ENCODE assay signal across 19 mouse cellular contexts in the genomic region with DNA sequence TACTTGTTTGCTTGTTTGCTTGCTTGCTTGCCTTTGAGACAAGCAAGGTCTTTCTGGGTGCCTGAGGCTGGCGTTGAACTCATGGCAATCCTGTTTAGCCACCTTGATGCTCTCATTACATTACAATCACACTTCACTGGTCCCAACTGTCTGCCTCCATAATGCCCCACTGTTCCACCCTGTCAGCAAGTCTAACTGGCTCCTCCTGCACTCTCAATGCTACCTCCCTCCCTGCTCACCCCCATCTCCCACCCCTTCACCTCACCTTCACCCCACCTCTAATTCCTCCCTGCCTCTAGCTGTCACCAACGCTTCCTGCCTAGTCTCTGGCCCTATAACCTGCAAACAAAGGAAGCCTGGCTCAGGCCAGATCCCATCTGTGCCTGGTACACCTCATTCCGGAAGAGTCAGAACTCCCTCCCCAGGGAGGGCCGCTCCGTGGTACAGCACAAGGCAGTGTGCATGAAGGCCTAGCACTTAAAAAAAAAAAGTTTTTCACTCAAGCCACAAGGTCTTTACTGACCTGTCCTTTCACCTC. TPM values are rescaled to one million over a fixed set of nuclear protein-coding genes. Genes with fewer than 3 reads are reported as not detected.
A peak's percentile ranks its signal among the peaks of the same experiment; 100 is the strongest.
DNase-seq lines count a peak whose midpoint lies in the region; ATAC-seq lines count a peak whose summit lies in the region.
"Had no signal": no experiment of that assay in that cellular context is flagged by ENCODE, and none has a peak within 500 bp of the region (broad histone marks: within the 10 kb centered on the region; RNA-seq: fewer than 3 reads in every experiment).

No protein-coding gene starts in this region.

- no peak overlapping the region for H3K4me3 ChIP-seq in hindbrain, embryonic 10.5 days
- H3K4me3 ChIP-seq in hindbrain, embryonic 16.5 days (ENCODE audit: low read length) = no peak overlapping the region
- H3K4me3 ChIP-seq in embryonic facial prominence, embryonic 13.5 days = no peak overlapping the region
- H3K4me3 ChIP-seq in neural tube, embryonic 15.5 days (replicated peaks) = no peak overlapping the region
- H3K4me3 ChIP-seq: heart, embryonic 12.5 days; intestine, embryonic 15.5 days had no signal

- 80% methylated on average over 5 of the region's 5 CpGs for WGBS in hindbrain, embryonic 10.5 days
- 78% methylated on average over 5 of the region's 5 CpGs for WGBS in hindbrain, embryonic 16.5 days
- WGBS in embryonic facial prominence, embryonic 13.5 days = 65% methylated on average over 5 of the region's 5 CpGs
- WGBS in neural tube, embryonic 15.5 days = 72% methylated on average over 5 of the region's 5 CpGs

- no peaks in the 10 kb centered on the region for H3K9me3 ChIP-seq in hindbrain, embryonic 10.5 days
- no peaks in the 10 kb centered on the region for H3K9me3 ChIP-seq in hindbrain, embryonic 16.5 days (ENCODE audit: control insufficient read depth, low read length)
- H3K9me3 ChIP-seq in embryonic facial prominence, embryonic 13.5 days = no peaks in the 10 kb centered on the region
- H3K9me3 ChIP-seq in neural tube, embryonic 15.5 days (replicated peaks) = no peaks in the 10 kb centered on the region
- H3K9me3 ChIP-seq: heart, embryonic 12.5 days; intestine, embryonic 15.5 days; limb, embryonic 13.5 days; midbrain, embryonic 15.5 days had no signal

- no peak for ATAC-seq in hindbrain, embryonic 16.5 days
- no peak for ATAC-seq in embryonic facial prominence, embryonic 13.5 days (ENCODE audit: insufficient number of reproducible peaks, insufficient read depth, low FRiP score, low TSS enrichment, low read depth)
- no peak for ATAC-seq in neural tube, embryonic 15.5 days (ENCODE audit: low FRiP score)
- ATAC-seq: CD4-positive, CD25-positive, alpha-beta regulatory T cell, adult 4 months; forebrain, embryonic 16.5 days; intestine, embryonic 15.5 days; liver, postnatal 0 days; midbrain, embryonic 15.5 days had no signal

- no peak overlapping the region; the same call in 1 of the 2 replicates for H3K9ac ChIP-seq in hindbrain, embryonic 16.5 days (ENCODE audit: low read depth, low read length)
- H3K9ac ChIP-seq in embryonic facial prominence, embryonic 13.5 days = 0 out of 2 replicates have a peak overlapping the region, but pooled peaks have one; percentile 21
- H3K9ac ChIP-seq in neural tube, embryonic 15.5 days (replicated peaks) = no peak overlapping the region
- H3K9ac ChIP-seq: heart, embryonic 12.5 days; limb, embryonic 13.5 days; liver, postnatal 0 days; midbrain, embryonic 15.5 days had no signal

- H3K27ac ChIP-seq in hindbrain, embryonic 10.5 days = 0 out of 2 replicates have a peak overlapping the region, but pooled peaks have one; percentile 35
- H3K27ac ChIP-seq in hindbrain, embryonic 16.5 days (ENCODE audit: low read depth, low read length) = no peak overlapping the region
- H3K27ac ChIP-seq in embryonic facial prominence, embryonic 13.5 days = no peak overlapping the region
- no peak overlapping the region for H3K27ac ChIP-seq in neural tube, embryonic 15.5 days (replicated peaks)
- H3K27ac ChIP-seq: intestine, embryonic 15.5 days; midbrain, embryonic 15.5 days had no signal

- H3K36me3 ChIP-seq in hindbrain, embryonic 10.5 days = peaks cover 2% of the 10 kb centered on the region; the same call in 1 of the 2 replicates
- H3K36me3 ChIP-seq in hindbrain, embryonic 16.5 days (ENCODE audit: control insufficient read depth, insufficient read depth, low read length) = no peaks in the 10 kb centered on the region
- H3K36me3 ChIP-seq in embryonic facial prominence, embryonic 13.5 days = 0 out of 2 replicates have a peak, but pooled peaks cover 1% of the 10 kb centered on the region
- peaks cover under 1% of the 10 kb centered on the region; the same call in 1 of the 2 replicates for H3K36me3 ChIP-seq in neural tube, embryonic 15.5 days
- H3K36me3 ChIP-seq: intestine, embryonic 15.5 days; limb, embryonic 13.5 days; midbrain, embryonic 15.5 days had no signal

- H3K27me3 ChIP-seq in hindbrain, embryonic 10.5 days (ENCODE audit: insufficient read depth, poor library complexity, severe bottlenecking) = no peaks in the 10 kb centered on the region
- H3K27me3 ChIP-seq in hindbrain, embryonic 16.5 days (replicated peaks; ENCODE audit: control insufficient read depth, insufficient read depth, low read length) = no peaks in the 10 kb centered on the region
- H3K27me3 ChIP-seq in embryonic facial prominence, embryonic 13.5 days = no peaks in the 10 kb centered on the region
- H3K27me3 ChIP-seq in neural tube, embryonic 15.5 days (replicated peaks) = no peaks in the 10 kb centered on the region
- H3K27me3 ChIP-seq: heart, embryonic 12.5 days; intestine, embryonic 15.5 days; limb, embryonic 13.5 days; midbrain, embryonic 15.5 days had no signal

- DNase-seq in hindbrain, embryonic 10.5 days (ENCODE audit: low spot score) = no peak
- DNase-seq in thymus, postnatal 14 days = peak; percentile 13
- no peak for DNase-seq in thymus, postnatal 10 days (ENCODE audit: low spot score in 2 of 2)
- DNase-seq in left cerebral cortex, adult 18-20 months (ENCODE audit: low spot score in 2 of 2) = no peak
- DNase-seq in frontal cortex, postnatal 36 days (ENCODE audit: low spot score in 2 of 2) = no peak
- DNase-seq: adrenal gland, postnatal 25 days; gastrocnemius, postnatal 25 days; heart, postnatal 4 days; liver, postnatal 0 days had no signal

- H3K4me2 ChIP-seq in hindbrain, embryonic 16.5 days (ENCODE audit: low read length) = no peak overlapping the region
- H3K4me2 ChIP-seq in embryonic facial prominence, embryonic 13.5 days = no peak overlapping the region
- no peak overlapping the region for H3K4me2 ChIP-seq in neural tube, embryonic 15.5 days

- peaks cover 35% of the 10 kb centered on the region for H3K4me1 ChIP-seq in hindbrain, embryonic 10.5 days (replicated peaks)
- H3K4me1 ChIP-seq in hindbrain, embryonic 16.5 days (ENCODE audit: control insufficient read depth, insufficient read depth, low read depth, low read length) = peaks cover 19% of the 10 kb centered on the region
- peaks cover 19% of the 10 kb centered on the region for H3K4me1 ChIP-seq in embryonic facial prominence, embryonic 13.5 days
- peaks cover 36% of the 10 kb centered on the region for H3K4me1 ChIP-seq in neural tube, embryonic 15.5 days

RNA-seq across cellular contexts. Expression of gene Capns1, which starts 0.9 kb away (rescaled TPM):
- polyA plus RNA-seq in hindbrain, embryonic 10.5 days (2016; fragmentation: Nextera tagmentation; extraction: Ambion mirVana) = 65.1 and 72.5 TPM in 2 replicates
- polyA plus RNA-seq in hindbrain, embryonic 16.5 days (2015; fragmentation: Nextera tagmentation; extraction: Ambion mirVana) = 86.0 and 94.7 TPM in 2 replicates
- 92.0 and 110 TPM in 2 replicates for polyA plus RNA-seq in embryonic facial prominence, embryonic 13.5 days (2015; fragmentation: Nextera tagmentation; extraction: Ambion mirVana)
- 88.7 and 88.9 TPM in 2 replicates for polyA plus RNA-seq in neural tube, embryonic 15.5 days (2015; fragmentation: Nextera tagmentation; extraction: Ambion mirVana)
- 100 to 1,000 TPM; 174 to 176 TPM for total RNA-seq in left cerebral cortex, adult 18-20 months (2021)

RNA-seq across cellular contexts. Expression of gene Cox7a1, which starts 13.7 kb away (rescaled TPM):
- 3.8 and 8.2 TPM in 2 replicates for polyA plus RNA-seq in hindbrain, embryonic 10.5 days (2016; fragmentation: Nextera tagmentation; extraction: Ambion mirVana)
- 5.6 and 6.8 TPM in 2 replicates for polyA plus RNA-seq in hindbrain, embryonic 16.5 days (2015; fragmentation: Nextera tagmentation; extraction: Ambion mirVana)
- polyA plus RNA-seq in embryonic facial prominence, embryonic 13.5 days (2015; fragmentation: Nextera tagmentation; extraction: Ambion mirVana) = 3.7 and 4.7 TPM in 2 replicates
- polyA plus RNA-seq in neural tube, embryonic 15.5 days (2015; fragmentation: Nextera tagmentation; extraction: Ambion mirVana) = 5.7 and 5.9 TPM in 2 replicates
- total RNA-seq in left cerebral cortex, adult 18-20 months (2021) = 1 to 10 TPM; 4.7 to 5.8 TPM
- total RNA-seq: common myeloid progenitor, adult 5-6 weeks had no signal

RNA-seq across cellular contexts. Expression of gene Zfp146, which starts 28.1 kb away (rescaled TPM):
- polyA plus RNA-seq in hindbrain, embryonic 10.5 days (2016; fragmentation: Nextera tagmentation; extraction: Ambion mirVana) = 10.5 and 17.2 TPM in 2 replicates
- polyA plus RNA-seq in hindbrain, embryonic 16.5 days (2015; fragmentation: Nextera tagmentation; extraction: Ambion mirVana) = 8.0 and 9.2 TPM in 2 replicates
- 23.7 and 24.2 TPM in 2 replicates for polyA plus RNA-seq in embryonic facial prominence, embryonic 13.5 days (2015; fragmentation: Nextera tagmentation; extraction: Ambion mirVana)
- 11.3 and 12.4 TPM in 2 replicates for polyA plus RNA-seq in neural tube, embryonic 15.5 days (2015; fragmentation: Nextera tagmentation; extraction: Ambion mirVana)
- total RNA-seq in left cerebral cortex, adult 18-20 months (2021) = 10 to 100 TPM; 48.4 to 48.7 TPM

RNA-seq across cellular contexts. Expression of gene Polr2i, which starts 34.1 kb away (rescaled TPM):
- polyA plus RNA-seq in hindbrain, embryonic 10.5 days (2016; fragmentation: Nextera tagmentation; extraction: Ambion mirVana) = 167 and 177 TPM in 2 replicates
- 168 and 175 TPM in 2 replicates for polyA plus RNA-seq in hindbrain, embryonic 16.5 days (2015; fragmentation: Nextera tagmentation; extraction: Ambion mirVana)
- 180 and 201 TPM in 2 replicates for polyA plus RNA-seq in embryonic facial prominence, embryonic 13.5 days (2015; fragmentation: Nextera tagmentation; extraction: Ambion mirVana)
- polyA plus RNA-seq in neural tube, embryonic 15.5 days (2015; fragmentation: Nextera tagmentation; extraction: Ambion mirVana) = 165 and 194 TPM in 2 replicates
- 10 to 100 TPM; 58.0 to 60.0 TPM for total RNA-seq in left cerebral cortex, adult 18-20 months (2021)

RNA-seq across cellular contexts. Expression of gene Tbcb, which starts 34.4 kb away (rescaled TPM):
- 276 and 312 TPM in 2 replicates for polyA plus RNA-seq in hindbrain, embryonic 10.5 days (2016; fragmentation: Nextera tagmentation; extraction: Ambion mirVana)
- 465 and 500 TPM in 2 replicates for polyA plus RNA-seq in hindbrain, embryonic 16.5 days (2015; fragmentation: Nextera tagmentation; extraction: Ambion mirVana)
- 213 and 214 TPM in 2 replicates for polyA plus RNA-seq in embryonic facial prominence, embryonic 13.5 days (2015; fragmentation: Nextera tagmentation; extraction: Ambion mirVana)
- 405 and 478 TPM in 2 replicates for polyA plus RNA-seq in neural tube, embryonic 15.5 days (2015; fragmentation: Nextera tagmentation; extraction: Ambion mirVana)
- total RNA-seq in left cerebral cortex, adult 18-20 months (2021) = 100 to 1,000 TPM; 127 to 141 TPM
